Comparison of ENCODE assay signal across 17 mouse cellular contexts in genomic region chr14:115831854-115832625, GRCm38 (mm10).
A peak's percentile ranks its signal among the peaks of the same experiment; 100 is the strongest.
DNase-seq lines count a peak whose midpoint lies in the region; ATAC-seq lines count a peak whose summit lies in the region.
"Had no signal": no experiment of that assay in that cellular context is flagged by ENCODE, and none has a peak within 500 bp of the region (broad histone marks: within the 10 kb centered on the region; RNA-seq: fewer than 3 reads in every experiment).

No protein-coding gene starts in this region.

- H3K4me1 ChIP-seq in hindbrain, embryonic 16.5 days (ENCODE audit: control insufficient read depth, insufficient read depth, low read depth, low read length): no peaks in the 10 kb centered on the region
- H3K4me1 ChIP-seq in hindbrain, embryonic 14.5 days (replicated peaks; ENCODE audit: control insufficient read depth, insufficient read depth, low read length): no peaks in the 10 kb centered on the region
- 0 out of 2 replicates have a peak, but pooled peaks cover 3% of the 10 kb centered on the region for H3K4me1 ChIP-seq in midbrain, embryonic 13.5 days (replicated peaks)
- no peaks in the 10 kb centered on the region; the same call in 1 of the 2 replicates for H3K4me1 ChIP-seq in midbrain, embryonic 10.5 days
- 0 out of 2 replicates have a peak, but pooled peaks cover 2% of the 10 kb centered on the region for H3K4me1 ChIP-seq in forebrain, embryonic 16.5 days (replicated peaks; ENCODE audit: control insufficient read depth, insufficient read depth, low read length)
- H3K4me1 ChIP-seq: embryonic facial prominence, embryonic 13.5 days; heart, embryonic 12.5 days; limb, embryonic 12.5 days; megakaryocyte, embryonic 14.5 days had no signal

- no peak overlapping the region for H3K4me2 ChIP-seq in hindbrain, embryonic 16.5 days (ENCODE audit: low read length)
- H3K4me2 ChIP-seq in hindbrain, embryonic 14.5 days (replicated peaks): no peak overlapping the region
- H3K4me2 ChIP-seq in midbrain, embryonic 13.5 days (replicated peaks): no peak overlapping the region
- H3K4me2 ChIP-seq in forebrain, embryonic 16.5 days (ENCODE audit: low read length): no peak overlapping the region
- H3K4me2 ChIP-seq: embryonic facial prominence, embryonic 13.5 days; heart, embryonic 12.5 days; limb, embryonic 12.5 days; liver, embryonic 11.5 days had no signal

- DNase-seq in cerebellum, adult 9-10 months: no peak
- DNase-seq in hindbrain, embryonic 14.5 days (ENCODE audit: low spot score): no peak
- DNase-seq in midbrain, embryonic 10.5 days (ENCODE audit: low spot score): no peak
- DNase-seq: thymus, adult 18-20 months had no signal

- WGBS in hindbrain, embryonic 16.5 days: 73% methylated on average over 10 of the region's 10 CpGs
- 75% methylated on average over 10 of the region's 10 CpGs for WGBS in hindbrain, embryonic 14.5 days
- WGBS in midbrain, embryonic 13.5 days: 82% methylated on average over 10 of the region's 10 CpGs
- 84% methylated on average over 10 of the region's 10 CpGs for WGBS in midbrain, embryonic 10.5 days
- 73% methylated on average over 10 of the region's 10 CpGs for WGBS in forebrain, embryonic 16.5 days

- H3K9me3 ChIP-seq in hindbrain, embryonic 16.5 days (ENCODE audit: control insufficient read depth, low read length): no peaks in the 10 kb centered on the region
- H3K9me3 ChIP-seq in hindbrain, embryonic 14.5 days (ENCODE audit: control insufficient read depth, low read length): 0 out of 2 replicates have a peak, but pooled peaks cover 5% of the 10 kb centered on the region
- no peaks in the 10 kb centered on the region for H3K9me3 ChIP-seq in midbrain, embryonic 13.5 days
- H3K9me3 ChIP-seq in midbrain, embryonic 10.5 days (replicated peaks): no peaks in the 10 kb centered on the region
- H3K9me3 ChIP-seq in forebrain, embryonic 16.5 days (ENCODE audit: control insufficient read depth, low read length): no peaks in the 10 kb centered on the region
- H3K9me3 ChIP-seq: embryonic facial prominence, embryonic 13.5 days; heart, embryonic 12.5 days; limb, embryonic 12.5 days; megakaryocyte, embryonic 14.5 days had no signal

- no peak overlapping the region for H3K4me3 ChIP-seq in hindbrain, embryonic 16.5 days (ENCODE audit: low read length)
- no peak overlapping the region for H3K4me3 ChIP-seq in hindbrain, embryonic 14.5 days (replicated peaks; ENCODE audit: low read length)
- H3K4me3 ChIP-seq in midbrain, embryonic 13.5 days (replicated peaks): no peak overlapping the region
- H3K4me3 ChIP-seq in midbrain, embryonic 10.5 days: no peak overlapping the region
- H3K4me3 ChIP-seq in forebrain, embryonic 16.5 days (replicated peaks; ENCODE audit: low read length): no peak overlapping the region
- H3K4me3 ChIP-seq: embryonic facial prominence, embryonic 13.5 days; heart, embryonic 12.5 days; limb, embryonic 12.5 days; megakaryocyte, embryonic 14.5 days had no signal

- no peak overlapping the region for H3K27ac ChIP-seq in hindbrain, embryonic 16.5 days (ENCODE audit: low read depth, low read length)
- no peak overlapping the region for H3K27ac ChIP-seq in hindbrain, embryonic 14.5 days
- H3K27ac ChIP-seq in midbrain, embryonic 13.5 days: no peak overlapping the region
- H3K27ac ChIP-seq in midbrain, embryonic 10.5 days (replicated peaks): no peak overlapping the region
- no peak overlapping the region for H3K27ac ChIP-seq in forebrain, embryonic 16.5 days (ENCODE audit: low read length)
- H3K27ac ChIP-seq: embryonic facial prominence, embryonic 13.5 days; limb, embryonic 12.5 days had no signal

- no peaks in the 10 kb centered on the region for H3K36me3 ChIP-seq in hindbrain, embryonic 16.5 days (ENCODE audit: control insufficient read depth, insufficient read depth, low read length)
- no peaks in the 10 kb centered on the region for H3K36me3 ChIP-seq in hindbrain, embryonic 14.5 days (replicated peaks; ENCODE audit: control insufficient read depth, insufficient read depth)
- H3K36me3 ChIP-seq in midbrain, embryonic 13.5 days: no peaks in the 10 kb centered on the region
- no peaks in the 10 kb centered on the region for H3K36me3 ChIP-seq in midbrain, embryonic 10.5 days
- H3K36me3 ChIP-seq in forebrain, embryonic 16.5 days (ENCODE audit: control insufficient read depth, insufficient read depth): no peaks in the 10 kb centered on the region
- H3K36me3 ChIP-seq: embryonic facial prominence, embryonic 13.5 days; heart, embryonic 12.5 days; limb, embryonic 12.5 days had no signal

- H3K27me3 ChIP-seq in hindbrain, embryonic 16.5 days (replicated peaks; ENCODE audit: control insufficient read depth, insufficient read depth, low read length): no peaks in the 10 kb centered on the region
- H3K27me3 ChIP-seq in hindbrain, embryonic 14.5 days (ENCODE audit: control insufficient read depth, insufficient read depth, low read length): no peaks in the 10 kb centered on the region
- H3K27me3 ChIP-seq in midbrain, embryonic 13.5 days: no peaks in the 10 kb centered on the region
- no peaks in the 10 kb centered on the region for H3K27me3 ChIP-seq in midbrain, embryonic 10.5 days (ENCODE audit: low read depth, poor library complexity, severe bottlenecking)
- H3K27me3 ChIP-seq in forebrain, embryonic 16.5 days (replicated peaks; ENCODE audit: control insufficient read depth, insufficient read depth, low read length): no peaks in the 10 kb centered on the region
- H3K27me3 ChIP-seq: CH12.LX; embryonic facial prominence, embryonic 13.5 days; heart, embryonic 12.5 days; limb, embryonic 12.5 days; megakaryocyte, embryonic 14.5 days had no signal

- no peak overlapping the region for H3K9ac ChIP-seq in hindbrain, embryonic 16.5 days (ENCODE audit: low read depth, low read length)
- no peak overlapping the region for H3K9ac ChIP-seq in hindbrain, embryonic 14.5 days
- no peak overlapping the region for H3K9ac ChIP-seq in midbrain, embryonic 13.5 days (replicated peaks)
- H3K9ac ChIP-seq in forebrain, embryonic 16.5 days (replicated peaks; ENCODE audit: low read depth, low read length): no peak overlapping the region
- H3K9ac ChIP-seq: embryonic facial prominence, embryonic 13.5 days; heart, embryonic 12.5 days; limb, embryonic 12.5 days had no signal

- ATAC-seq in cerebellum, adult (ENCODE audit: insufficient number of reproducible peaks, low FRiP score, low TSS enrichment): 0 out of 2 replicates have a peak, but pooled peaks have one; percentile 15
- peak; percentile 52; the same call in 1 of the 2 replicates for ATAC-seq in hindbrain, embryonic 16.5 days
- no peak for ATAC-seq in hindbrain, embryonic 14.5 days (ENCODE audit: low FRiP score)
- peak; percentile 72; the same call in 1 of the 2 replicates for ATAC-seq in midbrain, embryonic 13.5 days
- ATAC-seq in forebrain, embryonic 16.5 days: peak; percentile 55
- ATAC-seq in erythroid progenitor cell, adult 5-6 weeks (replicated peaks; ENCODE audit: low FRiP score, poor library complexity, severe bottlenecking): no peak
- ATAC-seq: activated CD4-positive, CD25-positive, alpha-beta regulatory T cell, adult 4 months; inflammation-experienced regulatory T-cells, adult 6 months had no signal

Comparison
In these comparisons a context has a peak if more than half of its experiments do, and no peak if none do; other contexts are left out.
1. ATAC-seq: peak in cerebellum, adult (single experiment), hindbrain, embryonic 16.5 days (single experiment), midbrain, embryonic 13.5 days (single experiment) and forebrain, embryonic 16.5 days (single experiment); none in hindbrain, embryonic 14.5 days (single experiment) and erythroid progenitor cell, adult 5-6 weeks (single experiment).